Mouse (Mus musculus): ENCODE measurements around the gene Psen1.

- TF ChIP-seq CTCF (IDR thresholded peaks at IDR 0.05; ENCODE audit: low read depth) (no peak), EP300 (IDR thresholded peaks at IDR 0.05; ENCODE audit: low read depth) (no peak)
Measured at GRCm38 (mm10) chr12:83763311-83764043, 75.5 kb downstream of the Psen1 start, which contains the start of gene Papln.

All from liver, embryonic 14.5 days (tissue).